Mouse (Mus musculus): ENCODE data around the gene Alas2. TPM values are rescaled to one million over a fixed set of nuclear protein-coding genes. Genes with fewer than 3 reads are reported as not detected.

Gene Alas2
- polyA plus RNA-seq (2012; rRNA removed): 2.8 and 6.8 TPM in 2 replicates

GRCm38 (mm10) chrX:150547239-150547638 lies at the start of gene Alas2:
Alas2 (plus strand) TSS chrX:150547375.
- no peaks in the 10 kb centered on the region for H3K4me1 ChIP-seq (ENCODE audit: control insufficient read depth, insufficient read depth, low read length)
- 67% methylated on average over 3 of the region's 5 CpGs for WGBS

GRCm38 (mm10) chrX:150508696-150509095 lies 38.5 kb upstream of the Alas2 start:
- Histone ChIP-seq H3K27ac (ENCODE audit: insufficient read depth, low read length) (no peak overlapping the region), H3K27me3 (ENCODE audit: control insufficient read depth, insufficient read depth, low read length) (no peaks in the 10 kb centered on the region), H3K4me3 (replicated peaks; ENCODE audit: insufficient read depth, low read depth, low read length) (no peak overlapping the region), H3K4me1 (ENCODE audit: control insufficient read depth, insufficient read depth, low read length) (no peaks in the 10 kb centered on the region)
- TF ChIP-seq POLR2A (IDR thresholded peaks at IDR 0.05; ENCODE audit: borderline replicate concordance, insufficient read depth, low read length) (no peak), CTCF (IDR thresholded peaks at IDR 0.05; ENCODE audit: borderline replicate concordance, insufficient read depth, low read depth, low read length) (no peak)
- DNase-seq: no peak
- 83% methylated on average over 6 of the region's 6 CpGs for WGBS

More at GRCm38 (mm10) chrX:150547239-150547638, at the start of gene Alas2:
- Histone ChIP-seq H3K4me3 (replicated peaks; ENCODE audit: insufficient read depth, low read depth, low read length) (no peak within 1 kb of the TSS), H3K27me3 (ENCODE audit: control insufficient read depth, insufficient read depth, low read length) (no peaks in the 10 kb centered on the region), H3K27ac (ENCODE audit: insufficient read depth, low read length) (no peak within 1 kb of the TSS)
- TF ChIP-seq CTCF (IDR thresholded peaks at IDR 0.05; ENCODE audit: borderline replicate concordance, insufficient read depth, low read depth, low read length): no peak
- TF ChIP-seq POLR2A (IDR thresholded peaks at IDR 0.05; ENCODE audit: borderline replicate concordance, insufficient read depth, low read length): no peak
- no peak for DNase-seq

GRCm38 (mm10) chrX:150510631-150511030 lies 36.5 kb upstream of the Alas2 start:
- no peaks in the 10 kb centered on the region for H3K4me1 ChIP-seq (ENCODE audit: control insufficient read depth, insufficient read depth, low read length)
- no peaks in the 10 kb centered on the region for H3K27me3 ChIP-seq (ENCODE audit: control insufficient read depth, insufficient read depth, low read length)
- peak in 1 of 2 experiments; percentile 42 for DNase-seq
- WGBS: 41% methylated on average over 4 of the region's 4 CpGs
- no peak overlapping the region for H3K4me3 ChIP-seq (replicated peaks; ENCODE audit: insufficient read depth, low read depth, low read length)
- no peak for TF ChIP-seq POLR2A (IDR thresholded peaks at IDR 0.05; ENCODE audit: borderline replicate concordance, insufficient read depth, low read length)
- peak; percentile 45; the same call in 1 of the 2 replicates for TF ChIP-seq CTCF (IDR thresholded peaks at IDR 0.05; ENCODE audit: borderline replicate concordance, insufficient read depth, low read depth, low read length)
- H3K27ac ChIP-seq (ENCODE audit: insufficient read depth, low read length): no peak overlapping the region

GRCm38 (mm10) chrX:150511274-150511673 lies 35.9 kb upstream of the Alas2 start:
- H3K4me3 ChIP-seq (replicated peaks; ENCODE audit: insufficient read depth, low read depth, low read length): no peak overlapping the region
- H3K27ac ChIP-seq (ENCODE audit: insufficient read depth, low read length): no peak overlapping the region
- no peaks in the 10 kb centered on the region for H3K4me1 ChIP-seq (ENCODE audit: control insufficient read depth, insufficient read depth, low read length)
- TF ChIP-seq CTCF (IDR thresholded peaks at IDR 0.05; ENCODE audit: borderline replicate concordance, insufficient read depth, low read depth, low read length) (no peak), POLR2A (IDR thresholded peaks at IDR 0.05; ENCODE audit: borderline replicate concordance, insufficient read depth, low read length) (no peak)
- no peaks in the 10 kb centered on the region for H3K27me3 ChIP-seq (ENCODE audit: control insufficient read depth, insufficient read depth, low read length)
- DNase-seq: no peak
- WGBS: 78% methylated on average over 6 of the region's 6 CpGs

GRCm38 (mm10) chrX:150514127-150514526 lies 33.0 kb upstream of the Alas2 start:
- no peak for DNase-seq
- Histone ChIP-seq H3K4me3 (replicated peaks; ENCODE audit: insufficient read depth, low read depth, low read length) (no peak overlapping the region), H3K27me3 (ENCODE audit: control insufficient read depth, insufficient read depth, low read length) (no peaks in the 10 kb centered on the region), H3K4me1 (ENCODE audit: control insufficient read depth, insufficient read depth, low read length) (no peaks in the 10 kb centered on the region), H3K27ac (ENCODE audit: insufficient read depth, low read length) (no peak overlapping the region)
- no peak for TF ChIP-seq CTCF (IDR thresholded peaks at IDR 0.05; ENCODE audit: borderline replicate concordance, insufficient read depth, low read depth, low read length)
- no peak for TF ChIP-seq POLR2A (IDR thresholded peaks at IDR 0.05; ENCODE audit: borderline replicate concordance, insufficient read depth, low read length)
- WGBS: 92% methylated on average over 1 of the region's 1 CpGs

- no peak for DNase-seq
- Histone ChIP-seq H3K27ac (ENCODE audit: insufficient read depth, low read length) (no peak overlapping the region), H3K4me3 (replicated peaks; ENCODE audit: insufficient read depth, low read depth, low read length) (no peak overlapping the region), H3K27me3 (ENCODE audit: control insufficient read depth, insufficient read depth, low read length) (no peaks in the 10 kb centered on the region), H3K4me1 (ENCODE audit: control insufficient read depth, insufficient read depth, low read length) (no peaks in the 10 kb centered on the region)
- TF ChIP-seq CTCF (IDR thresholded peaks at IDR 0.05; ENCODE audit: borderline replicate concordance, insufficient read depth, low read depth, low read length): no peak
- no peak for TF ChIP-seq POLR2A (IDR thresholded peaks at IDR 0.05; ENCODE audit: borderline replicate concordance, insufficient read depth, low read length)
Observed at GRCm38 (mm10) chrX:150516015-150516414, 31.2 kb upstream of the Alas2 start.

GRCm38 (mm10) chrX:150516477-150516876 lies 30.7 kb upstream of the Alas2 start:
- DNase-seq: no peak
- Histone ChIP-seq H3K4me1 (ENCODE audit: control insufficient read depth, insufficient read depth, low read length) (no peaks in the 10 kb centered on the region), H3K27me3 (ENCODE audit: control insufficient read depth, insufficient read depth, low read length) (no peaks in the 10 kb centered on the region), H3K4me3 (replicated peaks; ENCODE audit: insufficient read depth, low read depth, low read length) (no peak overlapping the region), H3K27ac (ENCODE audit: insufficient read depth, low read length) (no peak overlapping the region)
- 96% methylated on average over 1 of the region's 1 CpGs for WGBS
- TF ChIP-seq POLR2A (IDR thresholded peaks at IDR 0.05; ENCODE audit: borderline replicate concordance, insufficient read depth, low read length) (no peak), CTCF (IDR thresholded peaks at IDR 0.05; ENCODE audit: borderline replicate concordance, insufficient read depth, low read depth, low read length) (no peak)

GRCm38 (mm10) chrX:150540111-150540510 lies 7.1 kb upstream of the Alas2 start:
- Histone ChIP-seq H3K4me3 (replicated peaks; ENCODE audit: insufficient read depth, low read depth, low read length) (no peak overlapping the region), H3K27ac (ENCODE audit: insufficient read depth, low read length) (no peak overlapping the region), H3K4me1 (ENCODE audit: control insufficient read depth, insufficient read depth, low read length) (no peaks in the 10 kb centered on the region), H3K27me3 (ENCODE audit: control insufficient read depth, insufficient read depth, low read length) (no peaks in the 10 kb centered on the region)
- WGBS: 94% methylated on average over 2 of the region's 2 CpGs
- TF ChIP-seq POLR2A (IDR thresholded peaks at IDR 0.05; ENCODE audit: borderline replicate concordance, insufficient read depth, low read length) (no peak), CTCF (IDR thresholded peaks at IDR 0.05; ENCODE audit: borderline replicate concordance, insufficient read depth, low read depth, low read length) (no peak)
- no peak for DNase-seq

All from cerebellum, adult 2 months (tissue).